Mouse (Mus musculus) cerebellum, postnatal 10 days (tissue): ENCODE measurements around the gene Rnf187.

Experiments used
- DNase-seq, 2 experiments: peaks; one replicate each; pipeline ENCODE4 v3.0.0; 2021; ENCODE audit warnings: mixed read lengths in 2 of 2

Rnf187 gene

GRCm38 (mm10) chr11:58894456-58894855 lies 44.3 kb downstream of the Rnf187 start:
- DNase-seq, result no peak

- DNase-seq, result no peak
Measured at GRCm38 (mm10) chr11:58890511-58890910, 48.2 kb downstream of the Rnf187 start.

- DNase-seq, result no peak
Measured at GRCm38 (mm10) chr11:58883756-58884155, 55.0 kb downstream of the Rnf187 start.
